Mouse (Mus musculus) urinary bladder, postnatal 10 days (tissue): Measurements from ENCODE around the gene Ppp1r3g.
A peak's percentile ranks its signal among the peaks of the same experiment; 100 is the strongest.

Experiments used
- DNase-seq: peaks from one replicate; pipeline ENCODE4 v3.0.0; 2022; ENCODE audit warnings: low spot score

Gene Ppp1r3g

DNA sequence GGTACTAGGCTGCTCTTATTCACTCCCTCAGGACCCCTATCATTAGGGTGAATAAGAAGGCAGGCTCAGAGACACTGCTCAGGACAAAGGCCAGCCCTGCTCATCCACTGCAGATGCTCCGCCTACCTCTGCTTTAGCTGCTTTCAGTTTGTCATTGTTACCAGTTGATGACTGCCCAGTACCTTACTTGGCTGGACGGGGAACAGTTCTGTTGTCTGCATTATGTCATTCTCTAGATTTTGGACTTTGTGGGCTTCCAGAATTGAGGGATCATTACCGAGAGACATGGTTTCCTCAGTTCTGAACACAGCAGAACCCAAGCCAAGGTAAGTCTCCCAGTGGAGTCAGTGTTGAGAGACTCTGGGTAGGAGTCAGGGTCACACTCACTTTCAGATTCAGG, 36.6 kb downstream of the Ppp1r3g start:
- no peak for DNase-seq

DNA sequence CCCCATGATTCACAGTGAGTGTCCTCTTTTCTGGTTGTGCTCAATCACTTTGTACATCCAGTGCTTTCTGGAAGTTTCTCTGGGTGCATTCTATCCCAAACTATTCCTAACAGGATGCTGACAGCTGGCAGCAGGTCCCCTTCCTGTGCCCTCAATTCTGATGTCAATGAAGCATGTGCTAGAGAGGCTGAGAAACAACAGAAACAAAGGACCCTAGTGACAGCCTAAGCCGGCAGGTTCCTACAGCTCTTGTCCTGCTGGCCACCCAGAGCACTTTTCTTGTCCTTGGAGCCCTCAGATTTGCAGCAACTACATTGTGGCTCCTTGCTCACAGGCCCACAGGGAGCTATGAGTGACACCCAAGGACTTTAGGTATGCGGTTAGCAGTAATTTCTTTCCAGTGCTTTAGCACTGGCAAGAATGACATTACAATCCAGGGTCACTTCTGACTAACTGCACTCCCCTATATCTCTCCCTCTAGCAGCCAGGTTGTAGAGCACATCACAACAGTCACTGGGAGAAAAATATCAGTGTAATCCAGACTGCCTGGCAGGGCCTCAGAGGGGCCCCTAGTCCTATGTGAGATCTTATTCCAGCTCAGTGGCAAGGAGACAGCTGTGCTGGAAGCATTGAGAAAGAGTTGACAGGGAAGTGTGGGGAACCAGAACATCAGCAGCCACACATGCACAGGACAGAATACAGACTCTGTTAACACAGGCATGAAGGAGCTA, 37.2 kb downstream of the Ppp1r3g start:
- DNase-seq, result no peak

DNA sequence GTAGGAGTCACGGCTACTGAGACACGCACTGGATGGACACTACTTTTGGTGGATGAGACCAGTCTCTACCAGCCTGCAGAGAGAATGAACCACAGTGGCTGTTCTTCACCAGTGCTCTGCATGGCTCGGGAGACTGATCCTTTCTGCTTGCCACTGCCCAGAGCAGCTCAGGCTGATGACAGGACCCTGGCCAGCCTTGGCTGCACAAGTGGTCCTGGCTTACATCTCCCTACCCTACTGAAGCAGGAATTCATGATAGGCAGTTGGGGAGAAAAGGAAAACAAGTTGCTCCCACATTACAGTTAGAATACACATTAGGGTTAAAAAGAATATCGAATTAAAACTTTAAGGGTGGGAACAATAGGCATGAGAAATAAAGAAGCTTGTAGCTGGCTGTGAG, 39.0 kb downstream of the Ppp1r3g start:
- DNase-seq, result no peak

DNA sequence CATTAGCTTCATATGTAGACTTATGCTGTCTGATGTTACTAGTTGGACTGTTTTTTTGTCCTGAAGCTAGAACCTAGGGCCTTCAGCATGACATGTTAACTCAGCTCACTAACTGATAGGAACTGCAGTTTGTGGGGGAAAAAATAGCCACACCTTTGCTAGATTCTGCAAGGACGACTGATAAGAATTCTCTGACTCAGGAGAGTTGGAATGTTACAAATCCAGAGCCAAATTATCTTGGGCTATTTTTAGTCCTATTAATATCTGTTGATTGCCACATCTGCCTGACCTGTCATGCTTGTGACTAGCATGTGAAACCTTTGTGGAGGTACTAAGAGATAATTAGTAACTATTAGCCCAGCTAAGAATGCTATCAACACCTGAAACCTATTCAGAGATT, 42.2 kb downstream of the Ppp1r3g start:
- no peak for DNase-seq

DNA sequence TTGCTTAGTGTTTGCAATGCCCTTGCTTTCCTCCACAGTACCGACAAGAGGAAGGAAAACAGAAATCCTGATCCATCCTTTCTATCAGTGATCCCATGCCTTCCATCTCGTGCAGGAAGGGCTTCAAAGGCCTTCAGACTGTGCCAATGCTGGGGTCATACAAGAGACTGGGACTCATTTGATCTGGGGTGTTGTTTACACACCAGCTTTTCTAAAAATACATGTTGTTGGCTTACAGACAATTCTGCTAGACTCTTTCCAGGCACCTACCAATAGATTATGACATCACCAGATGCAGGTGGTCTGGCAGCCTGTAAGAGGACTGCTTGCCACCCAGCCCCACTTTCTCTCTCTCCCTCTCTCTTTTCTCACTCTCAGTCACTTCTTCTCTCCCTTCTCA, 51.3 kb downstream of the Ppp1r3g start:
- DNase-seq, result no peak

DNA sequence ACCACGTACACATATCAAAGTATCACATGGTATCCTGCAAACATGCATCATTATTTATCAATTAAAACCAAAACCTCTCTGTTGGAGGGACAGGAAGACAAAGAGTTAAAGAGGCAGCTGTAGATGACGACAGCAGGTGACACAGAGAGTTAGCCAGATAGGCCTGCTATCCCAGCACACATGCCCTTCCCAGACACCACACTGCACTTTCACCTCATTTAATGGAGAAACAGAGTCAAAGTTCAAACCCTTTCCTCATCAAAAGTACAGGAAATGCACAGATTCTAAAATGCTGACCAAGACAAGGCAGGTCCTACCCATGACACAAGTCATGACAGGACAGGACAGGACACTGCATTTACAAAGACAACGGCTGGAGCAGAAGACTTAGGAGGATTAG, 57.0 kb downstream of the Ppp1r3g start:
- no peak for DNase-seq

DNA sequence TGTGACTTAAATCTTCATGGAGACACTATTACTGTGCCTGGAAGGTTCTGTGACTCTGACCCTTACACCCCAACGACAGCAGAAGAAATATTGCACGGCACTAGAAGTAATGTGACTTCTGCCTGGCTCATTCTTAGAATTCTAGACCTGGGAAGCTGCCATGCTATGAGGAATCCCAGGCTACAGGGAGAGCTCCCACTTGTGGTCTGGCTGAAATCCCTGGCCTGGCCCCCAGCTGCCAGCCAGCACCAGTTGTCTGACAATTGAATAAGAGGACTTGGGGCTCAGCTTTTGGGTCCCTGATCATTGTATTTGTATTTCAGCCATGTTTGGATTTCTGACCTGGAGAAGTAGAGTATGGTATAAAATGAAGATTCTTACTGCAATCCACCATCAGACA, 59.4 kb downstream of the Ppp1r3g start:
- no peak for DNase-seq

DNA sequence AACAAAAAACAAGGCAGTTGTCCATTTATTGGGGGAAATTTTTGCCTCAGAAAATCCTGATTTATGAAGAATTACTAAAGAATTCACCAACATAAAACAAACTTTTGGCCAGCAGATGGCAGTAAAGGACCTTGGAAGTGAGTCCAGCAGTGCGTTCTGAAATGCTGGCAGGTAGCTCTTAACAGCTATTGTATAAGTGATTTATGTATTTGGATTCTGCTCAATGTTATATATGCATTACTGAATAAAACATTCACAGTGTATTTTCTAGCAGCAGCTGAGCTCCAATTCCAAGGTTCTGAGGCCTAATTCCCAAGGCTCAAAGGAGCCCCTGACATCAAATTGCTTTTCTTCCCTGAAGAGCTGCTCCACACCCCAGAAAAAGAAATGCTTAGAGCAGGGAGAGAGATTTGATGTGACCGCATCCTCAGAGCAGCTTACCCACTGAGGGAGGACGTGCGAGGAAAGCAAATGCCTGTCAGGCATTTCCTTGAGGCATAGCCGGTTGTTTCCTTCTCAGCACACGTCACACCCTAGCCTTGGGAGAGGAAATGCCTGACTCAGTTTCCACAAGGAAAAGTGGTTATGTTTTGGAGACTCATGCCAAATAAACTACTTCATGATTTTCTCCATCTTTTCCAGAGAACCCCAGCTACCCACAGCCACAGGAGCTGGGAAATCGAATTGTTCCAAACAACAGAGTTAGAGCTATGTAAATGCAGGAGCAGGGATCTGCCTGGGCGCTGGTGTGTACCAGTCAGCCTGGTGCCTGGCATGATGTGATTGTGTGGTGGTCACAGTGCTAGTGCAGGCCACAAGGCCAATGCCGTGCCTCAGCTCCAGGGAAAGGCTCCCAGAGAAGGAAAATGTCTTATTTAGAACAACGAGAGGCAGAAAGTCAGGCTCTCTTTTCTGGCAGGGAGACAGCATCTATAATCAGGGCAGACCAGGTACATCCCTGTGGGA, 61.0 kb downstream of the Ppp1r3g start:
- DNase-seq, result peak; percentile 21
